Mouse (Mus musculus): Measurements from ENCODE around the gene Sdr39u1.

Gene Sdr39u1

DNA sequence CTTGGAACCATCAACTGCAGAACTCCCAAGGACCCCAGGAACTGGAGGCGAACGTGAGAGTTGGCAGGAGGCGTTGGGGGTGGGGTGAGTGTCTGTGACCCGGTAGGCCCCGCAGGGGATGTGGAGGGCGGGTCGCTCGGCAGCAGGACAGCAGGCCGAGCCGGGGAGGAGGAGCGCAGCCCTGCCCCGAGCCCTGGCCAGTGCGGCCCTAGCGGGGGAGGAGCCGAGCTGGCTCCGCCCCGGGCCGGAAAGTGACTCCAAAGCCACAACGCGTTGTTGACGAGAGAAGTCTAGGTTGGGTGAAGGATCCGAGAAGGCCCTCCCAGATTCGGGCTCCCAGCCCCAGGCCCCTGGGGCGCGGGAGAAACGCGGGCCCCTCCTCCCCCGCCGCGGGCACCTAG lies 15.4 kb downstream of the Sdr39u1 start, which contains the start of gene Khnyn:
Gene Khnyn, plus strand, starts transcription at position 235 of the 401 bp plus-strand sequence.
- peak; percentile 94 for DNase-seq (ENCODE audit: low read depth, low spot score)

DNA sequence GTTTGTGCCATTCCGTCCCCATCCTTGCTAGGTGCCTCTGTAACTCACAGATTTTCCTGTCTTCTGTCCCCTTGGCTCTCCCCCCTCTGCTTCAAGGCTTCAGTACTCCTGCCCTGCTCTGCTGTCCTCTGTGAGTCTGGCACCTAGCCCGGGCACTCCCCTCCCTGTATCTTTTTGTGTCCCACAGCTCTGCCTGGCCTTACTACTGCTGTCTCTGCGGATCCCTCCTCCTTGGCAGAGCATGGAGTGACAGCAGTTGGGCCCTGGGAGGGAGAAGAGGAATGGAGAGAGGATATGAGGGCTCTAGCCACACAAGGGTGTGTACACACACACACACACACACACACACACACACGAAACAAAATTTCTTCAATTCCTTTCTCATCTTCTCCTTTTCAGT lies 15.9 kb downstream of the Sdr39u1 start, which contains the start of gene Cbln3:
Gene Cbln3, minus strand, starts transcription at position 227 of the 400 bp plus-strand sequence.
- peak; percentile 99 for DNase-seq (ENCODE audit: low read depth, low spot score)

DNA sequence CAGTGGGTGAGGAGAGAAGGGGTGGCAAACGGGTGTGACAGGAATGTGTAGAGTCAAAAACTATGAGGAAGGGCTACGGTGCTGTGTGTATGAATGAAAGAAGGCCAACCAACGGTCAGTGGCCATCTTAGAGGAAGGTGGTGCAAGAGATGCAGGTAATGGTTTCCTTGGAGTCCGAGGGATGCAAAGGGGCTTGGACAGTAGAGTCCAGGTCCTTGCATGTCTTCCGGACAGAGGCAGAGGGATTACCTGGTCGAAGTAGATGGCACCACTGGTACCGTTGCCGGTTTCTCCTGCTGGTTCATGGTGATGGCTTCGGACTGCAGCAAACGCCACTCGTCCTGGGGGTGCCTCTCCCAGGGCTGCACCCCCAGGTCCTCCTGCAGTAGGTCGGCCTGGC lies 16.4 kb downstream of the Sdr39u1 start:
- DNase-seq (ENCODE audit: low read depth, low spot score): no peak

DNA sequence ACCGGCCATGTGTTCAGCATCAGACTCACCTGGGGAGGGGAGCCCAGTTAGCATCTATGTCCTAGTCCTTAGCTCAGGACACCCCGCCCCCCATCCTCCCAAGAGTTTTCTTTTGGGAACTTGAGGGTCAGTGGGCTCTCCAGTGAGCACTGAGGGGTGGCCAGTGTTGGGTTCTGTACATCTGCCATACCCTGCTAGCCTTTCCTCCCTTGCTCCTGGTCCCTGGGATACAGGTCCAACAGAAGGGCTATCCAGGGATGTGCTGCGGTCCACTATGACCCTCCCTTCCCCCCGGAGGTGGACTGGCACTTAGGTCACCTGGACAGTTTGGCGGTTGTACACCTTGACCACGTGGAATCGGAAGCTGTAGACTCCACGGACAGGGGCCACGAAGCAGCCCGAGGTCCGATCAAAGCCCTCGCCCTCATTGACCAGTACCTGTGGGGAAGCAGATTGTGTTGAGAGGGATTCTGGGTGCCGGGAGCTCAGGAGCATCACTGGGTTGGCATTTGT lies 16.9 kb downstream of the Sdr39u1 start:
- DNase-seq (ENCODE audit: low read depth, low spot score): peak; percentile 66

- DNase-seq (ENCODE audit: low read depth, low spot score): peak; percentile 99
Measured at GRCm38 (mm10) chr14:55882171-55882641, 17.9 kb downstream of the Sdr39u1 start.

DNA sequence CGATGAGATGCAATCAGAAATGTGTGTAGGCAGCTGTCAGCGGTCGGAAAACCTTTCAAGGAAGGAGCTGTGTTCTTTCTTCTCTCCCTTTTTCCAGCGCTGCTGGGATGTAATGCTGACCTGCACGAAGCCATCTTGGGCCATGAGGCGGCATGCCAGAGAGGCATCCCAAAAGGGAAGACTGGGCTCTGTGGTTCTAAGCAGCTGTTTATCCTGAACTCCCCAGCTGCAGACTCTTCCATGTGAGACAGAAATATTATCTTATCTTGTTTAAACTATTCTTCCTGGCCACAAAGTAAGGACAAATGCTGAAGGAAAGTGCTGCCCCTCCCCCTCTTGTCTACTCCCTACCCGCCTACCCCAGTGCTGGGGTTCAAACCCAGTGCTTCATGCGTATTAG lies 19.1 kb downstream of the Sdr39u1 start:
- no peak for DNase-seq (ENCODE audit: low read depth, low spot score)

DNA sequence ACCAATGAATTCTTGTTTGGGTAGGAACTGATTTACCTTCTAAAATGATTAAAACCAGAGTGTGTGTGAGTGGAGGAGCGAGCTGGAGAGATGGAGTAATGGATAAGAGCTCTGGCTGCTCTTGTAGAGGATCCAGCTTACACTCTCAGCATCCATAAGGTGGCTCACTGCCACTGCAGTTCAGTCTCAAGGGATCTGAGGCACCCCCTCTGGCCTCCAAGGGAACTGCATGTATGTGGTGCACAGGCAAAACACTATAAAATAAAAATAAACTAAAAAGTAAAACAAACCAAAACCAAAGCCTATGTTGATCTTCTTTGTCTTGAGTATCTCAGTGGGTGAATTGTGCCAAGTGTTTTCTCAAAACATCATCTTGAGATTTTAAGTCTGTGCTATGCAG lies 20.5 kb downstream of the Sdr39u1 start:
- DNase-seq (ENCODE audit: low read depth, low spot score): peak; percentile 94

DNA sequence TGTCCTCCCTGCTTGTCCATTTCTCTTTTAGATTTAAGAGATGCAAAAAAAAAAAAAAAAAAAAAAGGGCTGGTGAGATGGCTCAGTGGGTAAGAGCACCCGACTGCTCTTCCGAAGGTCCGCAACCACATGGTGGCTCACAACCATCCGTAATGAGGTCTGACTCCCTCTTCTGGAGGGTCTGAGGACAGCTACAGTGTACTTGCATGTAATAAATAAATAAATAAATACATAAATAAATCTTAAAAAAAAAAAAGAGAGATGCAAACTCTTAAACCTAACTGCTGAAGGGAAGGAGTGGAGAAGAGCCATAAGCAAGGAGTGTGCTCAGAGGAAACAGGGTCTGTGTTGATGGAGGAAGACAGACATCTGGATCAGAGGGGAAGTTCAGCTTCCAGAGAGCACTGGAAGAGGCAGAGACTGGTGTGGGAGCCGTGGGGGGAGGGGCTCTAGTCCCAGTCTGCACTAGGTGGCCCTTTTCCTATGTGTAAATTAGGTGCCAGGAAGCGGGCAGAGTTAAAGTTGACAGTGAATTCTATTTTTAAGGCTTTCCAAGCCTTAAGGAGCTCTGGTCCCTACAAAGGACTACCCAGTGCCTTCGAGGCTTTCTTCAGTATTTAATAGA lies 21.7 kb downstream of the Sdr39u1 start:
- no peak for DNase-seq (ENCODE audit: low read depth, low spot score)

DNA sequence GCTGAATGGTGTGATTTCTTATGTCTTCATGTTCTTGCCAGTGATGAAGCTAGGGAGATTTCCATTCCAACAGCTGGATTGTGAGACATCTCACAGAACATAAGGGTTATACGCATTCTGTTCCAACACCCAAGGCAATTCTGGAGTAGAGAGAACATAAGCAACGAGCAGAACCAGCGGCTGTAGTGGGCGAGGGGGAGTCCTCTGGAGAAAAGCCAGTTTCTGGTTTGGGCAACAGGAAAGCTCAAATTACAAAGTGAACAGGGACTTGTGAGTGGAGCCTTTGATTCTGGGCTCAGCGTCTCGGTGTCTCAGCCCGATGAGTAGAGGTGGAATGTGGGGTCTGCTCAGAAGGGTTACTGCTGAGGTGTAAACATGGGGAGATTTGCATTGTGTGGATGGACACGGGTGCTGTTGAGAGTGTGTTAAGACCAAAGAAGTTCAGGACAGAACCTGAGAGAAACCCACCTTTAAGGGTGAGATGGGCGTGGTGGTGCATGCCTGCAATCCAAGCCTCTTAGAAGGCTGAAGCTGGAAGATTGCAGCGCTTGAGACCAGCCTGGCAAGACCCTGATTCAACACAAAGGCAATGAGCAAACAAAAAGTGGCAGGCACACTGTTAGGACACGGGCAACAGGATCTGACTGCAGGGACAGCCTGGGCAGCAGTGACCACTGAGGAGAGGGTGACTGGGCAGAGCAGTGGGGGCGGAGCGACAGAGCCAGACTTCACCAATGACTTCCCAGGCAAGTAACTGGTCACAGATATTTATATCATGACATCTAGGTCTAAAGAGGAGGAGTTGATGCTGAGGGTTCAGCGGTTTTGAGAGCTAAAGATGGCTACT lies 22.4 kb downstream of the Sdr39u1 start:
- peak; percentile 71 for DNase-seq (ENCODE audit: low read depth, low spot score)

DNA sequence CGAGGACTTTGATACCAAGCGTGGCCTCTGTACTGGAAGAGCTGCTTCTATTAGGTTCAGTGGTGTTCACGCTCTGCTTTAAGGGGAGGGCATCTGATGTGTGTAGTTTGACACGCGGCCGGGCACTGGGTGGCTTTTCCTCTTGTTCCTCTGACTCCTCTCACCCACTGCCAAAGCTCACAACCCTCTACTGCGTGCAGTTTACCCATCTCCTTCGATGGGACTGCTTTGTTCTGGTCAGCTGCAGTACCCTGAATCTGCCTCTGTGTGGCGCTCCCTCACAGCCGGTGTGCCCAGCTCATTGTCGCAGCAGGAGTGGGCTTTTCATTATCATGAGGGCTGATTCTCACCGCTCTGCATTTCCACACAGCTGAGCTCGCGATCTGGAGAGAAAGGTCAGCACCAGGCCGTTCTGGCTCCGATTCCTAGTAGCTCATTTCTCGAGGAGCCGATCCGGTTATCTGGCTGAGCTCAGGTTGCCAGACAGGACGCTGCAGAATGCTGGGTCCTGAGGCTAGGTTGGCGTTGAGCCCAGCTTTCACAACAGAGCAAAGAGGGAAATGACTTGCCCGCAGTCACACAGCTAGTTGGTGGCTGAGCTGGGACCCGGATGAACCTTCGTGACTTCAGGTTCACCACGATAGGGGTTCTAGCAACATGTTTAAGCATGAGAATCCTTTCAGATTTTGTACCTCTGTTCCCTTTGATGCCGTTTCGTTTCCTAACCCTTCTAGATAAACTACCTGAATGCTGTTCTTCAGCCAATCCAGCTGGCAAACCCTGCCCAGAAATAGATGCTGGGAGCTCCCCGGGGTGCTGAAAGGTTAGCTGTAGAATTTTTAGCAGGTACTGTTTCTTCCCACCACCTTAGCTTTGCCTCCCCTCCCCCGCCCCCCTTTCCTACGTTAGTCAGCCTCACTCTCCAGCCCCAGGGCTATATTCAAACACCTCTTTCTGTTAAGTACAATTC lies 26.1 kb downstream of the Sdr39u1 start:
- peak; percentile 93 for DNase-seq (ENCODE audit: low read depth, low spot score)

- DNase-seq (ENCODE audit: low read depth, low spot score): no peak
Measured at GRCm38 (mm10) chr14:55873242-55873713, 26.8 kb downstream of the Sdr39u1 start.

- DNase-seq (ENCODE audit: low read depth, low spot score): no peak
Measured at GRCm38 (mm10) chr14:55872551-55872950, 27.5 kb downstream of the Sdr39u1 start.

GRCm38 (mm10) chr14:55872039-55872438 lies 28.1 kb downstream of the Sdr39u1 start:
- DNase-seq (ENCODE audit: low read depth, low spot score): no peak

DNA sequence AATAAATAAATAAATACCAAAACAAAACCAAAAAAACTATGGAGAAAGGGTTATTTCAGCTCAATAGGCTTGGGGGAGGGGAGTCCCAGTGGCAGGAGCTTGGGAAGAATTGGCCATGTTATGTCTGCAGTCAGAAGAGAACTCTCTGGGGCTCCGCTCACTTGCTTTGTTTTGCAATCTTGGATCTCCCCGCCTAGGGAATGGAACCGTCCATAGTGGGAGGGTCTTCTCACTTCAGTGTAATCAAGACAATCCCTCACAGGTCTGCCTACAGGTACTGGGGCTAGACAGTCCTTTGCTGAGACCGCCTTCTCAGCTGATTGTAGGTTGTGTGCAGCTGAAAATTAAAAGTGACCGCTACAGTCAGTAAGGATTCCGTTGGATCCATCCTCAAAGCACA lies 30.6 kb downstream of the Sdr39u1 start:
- DNase-seq (ENCODE audit: low read depth, low spot score): no peak

DNA sequence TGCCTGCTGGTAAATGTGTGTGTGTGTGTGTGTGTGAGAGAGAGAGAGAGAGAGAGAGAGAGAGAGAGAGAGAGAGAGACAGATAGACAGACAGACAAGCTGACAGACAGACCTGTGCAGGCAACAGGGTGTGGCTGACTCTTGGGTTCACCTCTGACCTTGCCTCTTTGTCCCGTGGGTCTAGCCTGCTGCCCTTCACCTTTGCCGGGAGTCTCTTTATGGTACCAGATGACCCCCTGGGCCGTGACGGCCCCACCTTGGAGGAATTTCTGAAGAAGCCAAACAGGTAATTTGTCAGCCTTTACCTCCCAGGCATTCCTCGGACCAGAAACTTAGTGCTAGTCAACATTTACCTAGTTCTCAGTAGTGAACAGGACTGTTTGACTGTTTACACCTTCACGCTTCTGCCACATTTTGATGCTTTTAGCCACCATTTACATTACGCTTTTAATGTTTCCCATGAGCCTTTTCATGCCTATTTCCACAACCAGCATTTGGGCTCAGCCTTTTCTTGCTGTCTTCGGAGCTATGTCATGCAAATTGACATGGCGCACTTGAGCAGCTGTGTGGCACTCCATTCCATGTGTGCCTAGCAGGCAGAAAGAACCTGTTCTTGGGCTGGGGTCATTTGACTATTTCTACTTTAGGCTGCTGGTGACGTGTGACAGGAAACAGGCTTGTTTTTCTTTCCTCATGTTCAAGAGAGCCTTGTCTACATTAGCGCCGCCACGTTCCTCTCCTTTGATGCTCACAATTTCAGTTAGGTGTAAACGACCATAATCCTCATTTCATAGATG lies 31.7 kb downstream of the Sdr39u1 start:
- no peak for DNase-seq (ENCODE audit: low read depth, low spot score)

DNA sequence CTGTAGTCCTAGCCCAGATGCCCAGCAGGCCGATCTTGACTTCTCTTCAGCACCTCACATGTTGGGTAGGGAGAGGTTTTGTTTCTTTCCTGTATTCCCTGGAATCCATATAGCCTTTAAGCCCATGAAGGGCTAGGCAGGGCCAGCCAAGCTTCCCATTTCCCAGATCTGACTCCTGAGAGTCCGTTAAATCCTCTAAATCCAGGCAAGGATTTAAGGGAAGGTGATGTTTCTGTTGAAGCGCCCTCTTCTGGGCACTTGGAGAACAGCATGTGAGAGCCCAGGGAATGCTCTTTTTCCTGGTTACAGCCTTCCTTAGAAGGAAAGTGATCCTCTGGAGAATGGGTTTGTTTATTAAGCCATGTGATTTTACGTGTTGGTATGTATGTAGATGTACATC lies 33.1 kb downstream of the Sdr39u1 start:
- DNase-seq (ENCODE audit: low read depth, low spot score): peak; percentile 73

GRCm38 (mm10) chr14:55863773-55864172 lies 36.3 kb downstream of the Sdr39u1 start:
- peak; percentile 62 for DNase-seq (ENCODE audit: low read depth, low spot score)

DNA sequence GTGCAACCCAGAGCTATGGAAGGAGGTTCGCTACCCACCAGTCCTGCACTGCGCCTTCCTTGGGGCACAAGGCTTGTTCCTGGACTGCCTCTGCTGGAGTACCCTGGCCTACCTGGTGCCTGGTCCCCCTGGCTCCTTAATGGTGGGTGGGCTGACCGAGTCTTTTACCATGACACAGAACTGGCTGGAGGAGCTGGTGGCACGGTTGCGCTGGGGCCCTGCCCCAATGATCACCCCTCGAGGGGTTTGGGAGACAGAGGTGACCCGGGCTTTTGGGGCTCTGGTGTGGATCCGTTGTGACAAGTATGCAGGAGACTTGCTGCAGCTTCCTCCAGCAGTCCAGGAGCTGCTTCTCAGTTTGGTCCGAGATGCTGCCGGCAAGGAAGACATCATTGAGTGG lies 37.1 kb downstream of the Sdr39u1 start:
- DNase-seq (ENCODE audit: low read depth, low spot score): no peak

DNA sequence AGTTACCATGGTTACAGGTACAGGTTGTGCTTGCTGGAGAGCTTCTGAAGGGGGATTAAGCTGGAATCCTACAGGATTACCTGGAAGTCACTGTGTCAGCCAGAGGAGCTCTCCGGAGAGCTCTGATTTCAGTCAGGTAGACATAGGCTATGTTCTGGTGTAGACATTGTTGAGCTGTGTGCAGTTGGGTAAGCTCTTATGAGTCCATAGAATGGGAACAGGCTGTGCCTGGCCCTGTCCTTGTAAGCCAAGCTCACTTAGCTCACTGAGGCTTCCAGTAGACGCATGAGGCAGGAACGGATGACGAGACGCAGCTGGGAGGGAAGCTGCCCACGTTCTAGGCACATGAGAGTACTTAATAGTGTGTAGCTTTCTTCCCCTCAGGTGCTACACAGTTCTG lies 37.9 kb downstream of the Sdr39u1 start:
- no peak for DNase-seq (ENCODE audit: low read depth, low spot score)

- DNase-seq (ENCODE audit: low read depth, low spot score): no peak
Measured at GRCm38 (mm10) chr14:55857588-55857987, 42.5 kb downstream of the Sdr39u1 start.
